Mouse (Mus musculus): Measurements from ENCODE around the gene Adgrg5.

Adgrg5 gene

GRCm38 (mm10) chr8:94966578-94966977, 43.1 kb downstream of the Adgrg5 start:
- in situ Hi-C loops (cut with MboI), result no loop called here

GRCm38 (mm10) chr8:94967071-94967470, 43.6 kb downstream of the Adgrg5 start:
- in situ Hi-C loops (cut with MboI), result no loop called here

GRCm38 (mm10) chr8:94967554-94967953, 44.1 kb downstream of the Adgrg5 start:
- in situ Hi-C loops (cut with MboI), result no loop called here

- in situ Hi-C loops (cut with MboI), result no loop called here
These were observed 49.8 kb downstream of the Adgrg5 start for GRCm38 (mm10) chr8:94973270-94973669.

- in situ Hi-C loops (cut with MboI), result no loop called here
These were observed 50.3 kb downstream of the Adgrg5 start for GRCm38 (mm10) chr8:94973786-94974185.

- in situ Hi-C loops (cut with MboI), result no loop called here
These were observed 51.1 kb downstream of the Adgrg5 start, which contains the start of gene Adgrg1 for GRCm38 (mm10) chr8:94974467-94975165. Adgrg1 (plus strand) TSS chr8:94974751.

GRCm38 (mm10) chr8:94976651-94977417, 53.3 kb downstream of the Adgrg5 start:
- in situ Hi-C loops (cut with MboI), result no loop called here

- in situ Hi-C loops (cut with MboI), result no loop called here
These were observed 54.6 kb downstream of the Adgrg5 start for GRCm38 (mm10) chr8:94978131-94978530.

GRCm38 (mm10) chr8:94978593-94979319, 55.3 kb downstream of the Adgrg5 start:
- in situ Hi-C loops (cut with MboI), result no loop called here

GRCm38 (mm10) chr8:94980176-94980575, 56.7 kb downstream of the Adgrg5 start:
- in situ Hi-C loops (cut with MboI), result no loop called here

GRCm38 (mm10) chr8:94980976-94981375, 57.5 kb downstream of the Adgrg5 start:
- in situ Hi-C loops (cut with MboI), result no loop called here

- in situ Hi-C loops (cut with MboI), result no loop called here
These were observed 58.4 kb downstream of the Adgrg5 start for GRCm38 (mm10) chr8:94981848-94982247.

- in situ Hi-C loops (cut with MboI), result no loop called here
These were observed 59.7 kb downstream of the Adgrg5 start for GRCm38 (mm10) chr8:94983146-94983545.

- in situ Hi-C loops (cut with MboI), result no loop called here
These were observed 60.5 kb downstream of the Adgrg5 start for GRCm38 (mm10) chr8:94983881-94984516.

- in situ Hi-C loops (cut with MboI), result no loop called here
These were observed 61.5 kb downstream of the Adgrg5 start for GRCm38 (mm10) chr8:94985023-94985422.

GRCm38 (mm10) chr8:94986676-94987075, 63.2 kb downstream of the Adgrg5 start:
- in situ Hi-C loops (cut with MboI), result no loop called here

- in situ Hi-C loops (cut with MboI), result no loop called here
These were observed 64.1 kb downstream of the Adgrg5 start for GRCm38 (mm10) chr8:94987553-94987952.

GRCm38 (mm10) chr8:94988619-94989018, 65.1 kb downstream of the Adgrg5 start:
- in situ Hi-C loops (cut with MboI), result no loop called here

GRCm38 (mm10) chr8:94989711-94990110, 66.2 kb downstream of the Adgrg5 start:
- in situ Hi-C loops (cut with MboI), result no loop called here

- in situ Hi-C loops (cut with MboI), result no loop called here
These were observed 67.3 kb downstream of the Adgrg5 start for GRCm38 (mm10) chr8:94990598-94991453.

- in situ Hi-C loops (cut with MboI), result no loop called here
These were observed 68.0 kb downstream of the Adgrg5 start for GRCm38 (mm10) chr8:94991454-94991994.
